Mouse (Mus musculus) granulocyte monocyte progenitor cell, adult 5-6 weeks (primary cell): ENCODE data around the gene Ing3. TPM values are rescaled to one million over a fixed set of nuclear protein-coding genes. Genes with fewer than 3 reads are reported as not detected.
A peak's percentile ranks its signal among the peaks of the same experiment; 100 is the strongest.

Source experiments
- ATAC-seq: replicated peaks from 2 replicates; pipeline ENCODE4 v1.8.0; 2016; ENCODE audit warnings: mild to moderate bottlenecking, moderate TSS enrichment, inconsistent platforms; ENCODE audit not compliant: poor library complexity, severe bottlenecking
- total RNA-seq, 2 experiments: library from RNA; stranded (forward) in 1 of 2; stranded (reverse) in 1 of 2; fragments of 200-712, 200-1000 nt in 1 of 2; fragments of >200 nt in 1 of 2; fragmentation: Nextera tagmentation in 1 of 2; gene quantifications; 2 replicates each; pipeline ENCODE4 v1.2.3; 2014 to 2017

The Ing3 gene
- total RNA-seq (2014; fragmentation: Nextera tagmentation): 26.8 and 29.8 TPM in 2 replicates
- total RNA-seq (2017): 35.6 and 42.3 TPM in 2 replicates

GRCm38 (mm10) chr6:21949226-21949731 is at the start of gene Ing3:
Gene Ing3 (plus strand): TSS chr6:21949571.
- ATAC-seq: peak; percentile 87

- ATAC-seq: no peak
These were observed 39.7 kb upstream of the Ing3 start for GRCm38 (mm10) chr6:21909720-21910119.

- no peak for ATAC-seq
These were observed 38.6 kb upstream of the Ing3 start for GRCm38 (mm10) chr6:21910804-21911203.

- no peak for ATAC-seq
These were observed 32.8 kb upstream of the Ing3 start for GRCm38 (mm10) chr6:21916591-21916990.

- no peak for ATAC-seq
These were observed 25.2 kb upstream of the Ing3 start for GRCm38 (mm10) chr6:21924150-21924549.

GRCm38 (mm10) chr6:21937981-21938635 is 11.3 kb upstream of the Ing3 start:
- no peak for ATAC-seq

GRCm38 (mm10) chr6:21949771-21950448 is 539 bp downstream of the Ing3 start:
- peak; percentile 89 for ATAC-seq

GRCm38 (mm10) chr6:21950676-21951075 is 1.3 kb downstream of the Ing3 start:
- ATAC-seq: no peak

- peak; percentile 83 for ATAC-seq
These were observed 6.1 kb downstream of the Ing3 start for GRCm38 (mm10) chr6:21955468-21955867.

- ATAC-seq: peak; percentile 73
These were observed 9.6 kb downstream of the Ing3 start for GRCm38 (mm10) chr6:21958922-21959321.

GRCm38 (mm10) chr6:21959909-21960308 is 10.5 kb downstream of the Ing3 start:
- no peak for ATAC-seq

GRCm38 (mm10) chr6:21977532-21977931 is 28.2 kb downstream of the Ing3 start:
- ATAC-seq: no peak

GRCm38 (mm10) chr6:21981114-21981513 is 31.7 kb downstream of the Ing3 start:
- no peak for ATAC-seq

GRCm38 (mm10) chr6:21984990-21985731 is 35.8 kb downstream of the Ing3 start:
- ATAC-seq: peak; percentile 75

- ATAC-seq: peak; percentile 78
These were observed 36.6 kb downstream of the Ing3 start, which contains the start of gene Cped1 for GRCm38 (mm10) chr6:21985732-21986540. Gene Cped1 (plus strand): TSS chr6:21985916.

- ATAC-seq: peak; percentile 18; the same call in 1 of the 2 replicates
These were observed 37.4 kb downstream of the Ing3 start for GRCm38 (mm10) chr6:21986660-21987331.

GRCm38 (mm10) chr6:21987554-21987953 is 38.2 kb downstream of the Ing3 start:
- ATAC-seq: no peak

GRCm38 (mm10) chr6:21988296-21988695 is 38.9 kb downstream of the Ing3 start:
- ATAC-seq: no peak

- no peak for ATAC-seq
These were observed 39.7 kb downstream of the Ing3 start for GRCm38 (mm10) chr6:21989081-21989480.
